Mouse (Mus musculus): ENCODE results near the gene Lrrc27. TPM values are rescaled to one million over a fixed set of nuclear protein-coding genes. Genes with fewer than 3 reads are reported as not detected.

The Lrrc27 gene
- total RNA-seq, 2 experiments from 2014 or later, result 6.6 to 10.6 TPM

DNA sequence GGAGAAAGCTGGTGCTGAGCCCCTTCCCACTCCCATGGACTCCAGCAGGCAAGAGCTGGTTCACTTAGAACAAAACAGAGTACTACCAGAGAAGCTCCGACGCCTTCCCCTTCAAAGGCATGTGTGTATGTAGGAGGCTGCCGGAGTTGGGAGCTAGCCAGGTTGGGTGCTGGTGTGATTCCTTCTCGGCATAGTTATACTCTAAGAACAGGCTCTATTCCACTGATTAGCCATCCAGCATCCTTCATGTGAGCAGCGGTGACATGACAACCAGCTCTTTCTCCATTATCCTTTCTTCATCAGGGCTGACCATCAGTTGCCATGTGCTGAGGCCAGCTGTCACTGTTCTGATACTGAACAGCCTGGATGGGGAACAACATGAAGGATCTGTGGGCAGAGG, 59.1 kb downstream of the Lrrc27 start:
- DNase-seq (ENCODE audit: low spot score in 2 of 2), result peak; percentile 78 to 79

- peak in 1 of 2 experiments; percentile 36 for DNase-seq (ENCODE audit: low spot score in 2 of 2)
These were observed 60.0 kb downstream of the Lrrc27 start for GRCm38 (mm10) chr7:139272639-139273396.

DNA sequence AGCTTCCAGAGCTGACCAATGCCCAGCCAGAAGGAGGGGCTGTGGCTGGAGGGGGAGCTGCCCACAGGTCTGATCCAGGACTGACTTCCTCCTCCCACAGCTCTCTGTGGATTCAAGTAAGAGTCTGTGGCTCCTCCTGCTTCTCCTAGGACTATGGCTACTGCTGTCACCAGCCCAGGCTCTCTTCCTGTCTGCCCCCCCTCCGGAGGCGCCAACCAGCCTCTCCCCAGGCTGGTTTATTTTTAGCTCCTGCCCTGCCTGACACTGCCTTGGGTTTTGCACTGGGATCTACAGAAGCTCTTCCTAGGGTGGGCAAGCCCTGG, 60.6 kb downstream of the Lrrc27 start:
- no peak for DNase-seq (ENCODE audit: low spot score in 2 of 2)

DNA sequence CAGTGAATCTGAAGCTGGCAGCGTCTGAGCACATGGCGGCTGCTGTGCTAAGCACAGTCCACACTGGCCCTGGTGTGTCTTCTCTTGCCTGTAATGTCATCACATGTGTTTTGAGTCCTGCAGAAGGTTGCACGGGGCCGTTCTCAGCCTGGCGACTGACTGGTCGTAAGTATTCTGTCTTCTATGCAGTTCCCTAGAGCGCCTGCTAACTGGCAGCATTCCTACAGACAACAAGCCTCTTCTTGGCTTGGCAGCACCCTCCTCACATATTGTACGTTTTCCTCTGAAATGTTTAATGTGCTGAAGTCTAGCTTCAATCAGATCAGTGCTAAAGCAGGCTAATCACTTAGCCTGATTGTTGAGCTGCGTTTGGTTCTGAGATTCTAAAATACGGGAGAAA, 62.8 kb downstream of the Lrrc27 start:
- DNase-seq (ENCODE audit: low spot score in 2 of 2), result peak in 1 of 2 experiments; percentile 34

GRCm38 (mm10) chr7:139276150-139276549, 63.4 kb downstream of the Lrrc27 start:
- no peak for DNase-seq (ENCODE audit: low spot score in 2 of 2)

- DNase-seq (ENCODE audit: low spot score in 2 of 2), result no peak
These were observed 64.7 kb downstream of the Lrrc27 start for GRCm38 (mm10) chr7:139277536-139277935.

DNA sequence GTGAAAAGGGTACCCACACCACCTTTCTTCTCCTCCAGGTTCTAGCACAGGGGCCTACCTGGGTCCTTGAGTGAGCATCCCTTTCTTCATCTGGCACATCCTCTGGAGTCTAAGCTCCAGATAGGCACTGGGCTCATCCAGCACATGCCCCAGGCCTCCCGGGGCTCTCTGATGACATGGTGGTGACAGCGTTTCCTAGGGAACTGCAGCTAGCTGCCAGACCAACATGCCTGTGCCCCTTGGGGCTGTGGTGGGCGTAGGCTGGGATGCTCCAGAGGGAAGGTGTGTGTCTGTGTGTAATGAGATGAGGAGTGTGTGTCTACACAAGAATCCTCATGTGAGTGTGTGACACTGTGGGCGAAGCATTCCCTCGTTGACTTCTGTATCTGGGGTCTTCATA, 66.8 kb downstream of the Lrrc27 start:
- no peak for DNase-seq (ENCODE audit: low spot score in 2 of 2)

GRCm38 (mm10) chr7:139280044-139280443, 67.3 kb downstream of the Lrrc27 start:
- DNase-seq (ENCODE audit: low spot score in 2 of 2), result no peak

GRCm38 (mm10) chr7:139281195-139281594, 68.4 kb downstream of the Lrrc27 start:
- no peak for DNase-seq (ENCODE audit: low spot score in 2 of 2)

- DNase-seq (ENCODE audit: low spot score in 2 of 2), result no peak
These were observed 69.2 kb downstream of the Lrrc27 start for GRCm38 (mm10) chr7:139282037-139282436.

GRCm38 (mm10) chr7:139285295-139285943, 72.6 kb downstream of the Lrrc27 start:
- DNase-seq (ENCODE audit: low spot score in 2 of 2), result no peak

DNA sequence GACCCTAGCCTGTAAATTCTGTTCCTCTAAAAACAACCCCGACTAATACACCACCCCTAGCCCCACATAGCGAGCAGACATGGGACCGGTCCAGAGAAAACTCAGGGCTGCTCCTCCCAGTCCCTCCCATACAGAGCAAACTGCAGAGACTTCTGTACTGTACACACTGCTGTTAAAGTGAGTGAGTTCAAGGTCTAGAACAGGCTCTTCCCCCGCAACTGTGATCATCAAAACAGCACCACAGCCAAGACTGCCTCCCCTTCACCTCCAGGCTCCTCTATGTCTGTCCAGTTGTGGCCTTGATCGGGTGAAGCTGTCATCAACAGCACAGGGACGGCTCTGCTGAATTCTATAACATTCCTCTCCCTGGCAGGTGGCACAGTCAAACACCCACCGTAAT, 75.8 kb downstream of the Lrrc27 start:
- DNase-seq (ENCODE audit: low spot score in 2 of 2), result no peak

Other genes with a start within 250 kb of the Lrrc27 start
- gene Dpysl4, start 127.0 kb upstream of the Lrrc27 start, total RNA-seq (2021), result 10 to 100 TPM; 41.8 to 46.8 TPM
- 100 to 1,000 TPM; 179 to 185 TPM for gene Stk32c, start 319 bp downstream of the Lrrc27 start, total RNA-seq (2021)
- gene Pwwp2b, start 35.5 kb downstream of the Lrrc27 start, total RNA-seq (2021), result 10 to 100 TPM; 14.1 to 15.1 TPM
- gene Inpp5a, start 176.1 kb downstream of the Lrrc27 start, total RNA-seq (2021), result 10 to 100 TPM; 60.0 to 61.8 TPM

Data from left cerebral cortex, adult 18-20 months (tissue).